Mouse (Mus musculus) stomach, postnatal 0 days (tissue): ENCODE data around the gene Rhov. TPM values are rescaled to one million over a fixed set of nuclear protein-coding genes. Genes with fewer than 3 reads are reported as not detected.

Experiments
- ATAC-seq: fragments of 200-750 bp; cut with Nextera tagmentation; 2 replicates; pipeline ENCODE4 v1.8.0; 2017; ENCODE audit not compliant: low FRiP score, low TSS enrichment
- DNase-seq: peaks from one replicate; pipeline ENCODE4 v3.0.0-alpha.2; 2016; ENCODE audit warnings: low spot score
- H3K27ac ChIP-seq: fragments of 300-500 bp; sonication (generic); replicated peaks from 2 replicates; pipeline ENCODE4 v1.5.1; 2014; ENCODE audit warnings: mild to moderate bottlenecking, control low read depth
- H3K27me3 ChIP-seq: fragments of 300-500 bp; sonication (generic); 2 replicates; pipeline ENCODE4 v1.6.1; 2014; ENCODE audit warnings: low read length; ENCODE audit not compliant: control insufficient read depth, insufficient read depth
- H3K36me3 ChIP-seq: fragments of 300-500 bp; sonication (generic); 2 replicates; pipeline ENCODE4 v1.6.1; 2014; ENCODE audit warnings: low read length, mixed read lengths; ENCODE audit not compliant: control insufficient read depth, insufficient read depth
- H3K4me1 ChIP-seq: fragments of 300-500 bp; sonication (generic); replicated peaks from 2 replicates; pipeline ENCODE4 v1.6.1; 2014; ENCODE audit warnings: antibody characterized with exemption; ENCODE audit not compliant: control insufficient read depth, insufficient read depth
- H3K4me2 ChIP-seq: fragments of 300-500 bp; sonication (generic); replicated peaks from 2 replicates; pipeline ENCODE4 v1.6.1; 2014; ENCODE audit warnings: low read depth, mild to moderate bottlenecking, control low read depth, moderate library complexity
- H3K4me3 ChIP-seq: fragments of 300-500 bp; sonication (generic); 2 replicates; pipeline ENCODE4 v1.5.1; 2014; ENCODE audit warnings: low read depth, low read length, control low read depth
- H3K9ac ChIP-seq: fragments of 300-500 bp; sonication (generic); 2 replicates; pipeline ENCODE4 v1.6.1; 2014; ENCODE audit warnings: mild to moderate bottlenecking, low read length, control low read depth, mixed read lengths
- H3K9me3 ChIP-seq: fragments of 300-500 bp; sonication (generic); 2 replicates; pipeline ENCODE4 v1.6.1; 2016; ENCODE audit warnings: low read length; ENCODE audit not compliant: control insufficient read depth
- CTCF ChIP-seq: IDR thresholded peaks from 2 replicates; pipeline ENCODE4 v1.5.1; 2016; ENCODE audit warnings: antibody characterized with exemption, low read depth, mild to moderate bottlenecking, moderate library complexity
- EP300 ChIP-seq: optimal IDR thresholded peaks from 2 replicates; pipeline ENCODE3; 2016; ENCODE audit warnings: antibody characterized with exemption
- WGBS: fragments of 180-500 bp; shearing (Covaris S2); extraction: QIAGEN DNeasy Blood & Tissue Kit; methylation state at CpG from one replicate; pipeline ENCODE4 v1.1.7; 2014; 5-methylcytosine and 5-hydroxymethylcytosine counted together
- polyA plus RNA-seq: library from polyadenylated mRNA; unstranded; fragments of >200 nt; fragmentation: Nextera tagmentation; extraction: Ambion mirVana; gene quantifications from 2 replicates; pipeline ENCODE4 v1.2.1, GENCODE M21; 2015

Rhov gene
- polyA plus RNA-seq, 1 experiment from 2014 or later: 17.0 TPM

DNA sequence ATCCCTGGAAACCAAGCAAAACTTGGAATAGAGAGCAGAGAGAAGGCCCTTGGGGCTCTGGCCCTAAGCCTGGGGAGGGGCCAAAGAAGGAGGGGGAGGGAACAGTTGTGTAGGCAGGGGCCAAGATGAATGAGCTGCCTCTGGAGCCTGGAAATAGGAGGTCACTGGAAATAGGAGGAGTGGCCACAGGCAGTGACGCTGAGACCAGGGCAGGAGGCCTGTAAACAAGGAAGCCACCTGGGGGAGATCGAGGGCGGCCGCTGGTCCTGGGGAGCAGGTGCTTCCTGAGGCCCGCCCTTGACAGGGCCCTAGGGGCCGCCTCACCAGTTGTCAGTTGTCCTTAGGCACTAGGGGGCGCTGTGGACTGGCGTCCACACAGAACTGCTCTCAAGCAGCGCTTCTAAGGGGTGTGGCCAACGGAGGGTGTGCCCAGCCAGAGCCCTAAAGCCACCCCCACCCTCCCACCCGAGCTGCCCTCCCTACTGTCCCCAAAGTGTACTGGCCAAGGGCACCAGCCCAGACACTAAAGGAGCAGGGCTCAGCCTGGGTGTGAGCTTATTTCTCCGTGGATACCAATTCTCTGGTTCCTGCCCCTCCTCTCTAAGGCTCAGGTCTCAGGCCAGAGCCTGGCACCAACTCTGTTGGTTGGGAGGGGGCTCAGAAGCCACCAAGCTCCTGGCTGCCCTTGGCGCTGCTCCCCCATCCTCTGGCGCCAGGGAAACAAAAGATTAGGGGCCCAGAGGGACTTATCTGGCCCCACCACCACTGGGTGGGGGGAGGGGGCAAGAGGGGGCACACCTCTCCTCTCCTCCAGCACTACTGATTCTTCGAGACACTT, 29.1 kb upstream of the Rhov start:
- peak; percentile 94 for DNase-seq
- peak overlapping the region; percentile 71 for H3K27ac ChIP-seq
- WGBS: 6% methylated on average over 14 of the region's 15 CpGs

DNA sequence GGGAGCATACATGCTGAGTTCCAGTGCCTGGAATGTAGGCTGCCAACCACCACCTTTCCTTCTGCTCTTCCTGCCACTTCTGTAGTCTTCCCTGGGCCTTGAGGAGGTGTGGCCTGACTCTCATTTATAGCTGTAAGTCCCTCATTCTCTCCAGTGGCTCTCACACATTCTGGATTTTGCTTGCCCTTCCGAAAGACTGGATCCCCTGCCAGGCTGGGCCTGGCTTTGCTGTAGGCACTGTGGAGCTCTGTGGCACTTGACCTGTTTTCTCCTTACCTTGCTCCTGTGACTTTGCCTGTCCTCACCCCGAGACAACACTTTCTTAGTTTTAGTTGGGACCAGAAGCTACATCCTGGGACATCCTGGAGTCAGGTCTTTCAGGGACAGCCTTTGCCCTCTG, 27.8 kb upstream of the Rhov start:
- Histone ChIP-seq H3K27ac (no peak overlapping the region), H3K9ac (no peak overlapping the region), H3K4me2 (no peak overlapping the region), H3K36me3 (peaks cover 11% of the 10 kb centered on the region), H3K9me3 (no peaks in the 10 kb centered on the region), H3K27me3 (no peaks in the 10 kb centered on the region), H3K4me3 (no peak overlapping the region), H3K4me1 (peaks cover 8% of the 10 kb centered on the region)
- 90% methylated on average over 2 of the region's 2 CpGs for WGBS
- no peak for TF ChIP-seq CTCF
- no peak for TF ChIP-seq EP300
- DNase-seq (no peak), ATAC-seq (no peak)

More for the DNA sequence above, 29.1 kb upstream of the Rhov start:
- peaks cover 11% of the 10 kb centered on the region for H3K36me3 ChIP-seq
- peak overlapping the region; percentile 43; the same call in 1 of the 2 replicates for H3K9ac ChIP-seq
- peaks cover 10% of the 10 kb centered on the region for H3K4me1 ChIP-seq
- peak; percentile 94 for ATAC-seq
- H3K27me3 ChIP-seq: no peaks in the 10 kb centered on the region
- H3K4me3 ChIP-seq: 0 out of 2 replicates have a peak overlapping the region, but pooled peaks have one; percentile 18
- no peaks in the 10 kb centered on the region for H3K9me3 ChIP-seq
- peak overlapping the region; percentile 45 for H3K4me2 ChIP-seq
- TF ChIP-seq CTCF (peak; percentile 82), EP300 (no peak)

DNA sequence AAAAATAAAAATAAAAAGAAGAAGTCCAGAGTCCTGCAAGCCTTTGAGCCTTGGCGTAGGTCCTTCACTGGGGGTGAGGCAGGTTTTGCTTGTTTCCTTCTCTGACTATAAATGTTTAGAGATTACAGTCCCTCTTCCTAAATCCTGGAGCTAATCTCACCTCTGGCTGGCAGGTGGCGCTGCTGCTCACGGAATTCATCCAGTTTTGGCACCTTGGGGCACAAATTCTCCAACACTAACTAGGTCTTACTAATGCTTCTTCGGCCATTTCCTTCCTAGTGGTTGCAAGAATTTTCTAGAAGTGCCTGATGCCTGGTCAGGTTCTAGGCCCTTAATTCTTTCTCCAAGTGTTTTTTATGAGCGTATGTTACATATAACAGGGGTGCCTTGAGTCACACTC, 27.3 kb upstream of the Rhov start:
- TF ChIP-seq CTCF: peak; percentile 82
- no peak for TF ChIP-seq EP300
- H3K27ac ChIP-seq: no peak overlapping the region
- H3K9me3 ChIP-seq: no peaks in the 10 kb centered on the region
- H3K27me3 ChIP-seq: no peaks in the 10 kb centered on the region
- no peak for ATAC-seq
- peaks cover 8% of the 10 kb centered on the region for H3K4me1 ChIP-seq
- H3K4me3 ChIP-seq: no peak overlapping the region
- H3K4me2 ChIP-seq: no peak overlapping the region
- peaks cover 14% of the 10 kb centered on the region for H3K36me3 ChIP-seq
- DNase-seq: peak; percentile 77
- no peak overlapping the region for H3K9ac ChIP-seq
- 36% methylated on average over 5 of the region's 5 CpGs for WGBS

DNA sequence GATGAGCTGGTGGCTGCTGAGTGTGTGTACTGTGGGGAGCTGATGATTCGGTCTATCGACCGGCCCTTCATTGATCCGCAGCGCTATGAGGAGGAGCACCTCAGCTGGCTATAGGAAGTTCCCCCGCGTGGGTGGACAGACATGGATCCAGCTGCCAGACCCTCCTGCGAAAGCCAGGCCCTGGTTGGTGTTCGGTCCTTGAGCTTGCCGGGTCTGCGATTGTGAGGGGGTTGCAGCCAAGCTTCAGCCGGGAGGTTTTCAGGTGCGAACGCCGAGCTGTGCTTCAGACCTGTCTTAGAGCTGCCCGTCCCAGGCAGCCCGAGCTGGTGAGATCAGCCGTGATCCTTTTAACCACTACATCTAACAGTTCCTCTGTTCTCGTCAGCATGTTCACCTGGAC, 26.4 kb upstream of the Rhov start:
- 91% methylated on average over 19 of the region's 19 CpGs for WGBS
- no peak for TF ChIP-seq CTCF
- no peak for TF ChIP-seq EP300

DNA sequence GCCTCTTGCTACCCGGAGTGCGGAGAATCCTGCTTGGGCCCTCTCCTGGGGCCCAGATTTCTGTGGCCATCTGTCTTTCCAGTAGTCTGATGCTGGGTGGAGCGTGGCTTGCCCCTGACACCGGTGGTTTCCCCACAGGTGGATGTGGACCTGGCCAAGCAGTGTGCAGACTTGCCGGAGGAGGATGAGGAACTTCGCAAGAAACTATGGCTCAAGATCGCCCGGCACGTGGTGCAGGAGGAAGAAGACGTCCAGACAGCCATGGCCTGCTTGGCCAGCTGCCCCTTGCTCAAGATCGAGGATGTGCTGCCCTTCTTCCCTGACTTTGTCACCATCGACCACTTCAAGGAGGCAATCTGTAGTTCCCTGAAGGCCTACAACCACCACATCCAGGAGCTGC, 25.7 kb upstream of the Rhov start:
- Histone ChIP-seq H3K9me3 (no peaks in the 10 kb centered on the region), H3K27me3 (no peaks in the 10 kb centered on the region), H3K4me1 (peaks cover 8% of the 10 kb centered on the region), H3K4me2 (no peak overlapping the region), H3K36me3 (peaks cover 17% of the 10 kb centered on the region), H3K27ac (no peak overlapping the region), H3K9ac (no peak overlapping the region), H3K4me3 (no peak overlapping the region)
- no peak for DNase-seq
- ATAC-seq: no peak
- TF ChIP-seq CTCF (no peak), EP300 (no peak)
- whole genome bisulfite sequencing: 91% methylated on average over 12 of the region's 12 CpGs

More for the DNA sequence above, 26.4 kb upstream of the Rhov start:
- Histone ChIP-seq H3K9me3 (no peaks in the 10 kb centered on the region), H3K4me1 (peaks cover 8% of the 10 kb centered on the region), H3K9ac (no peak overlapping the region), H3K27ac (no peak overlapping the region), H3K36me3 (peaks cover 17% of the 10 kb centered on the region), H3K27me3 (no peaks in the 10 kb centered on the region), H3K4me2 (no peak overlapping the region), H3K4me3 (no peak overlapping the region)
- DNase-seq (no peak), ATAC-seq (no peak)

DNA sequence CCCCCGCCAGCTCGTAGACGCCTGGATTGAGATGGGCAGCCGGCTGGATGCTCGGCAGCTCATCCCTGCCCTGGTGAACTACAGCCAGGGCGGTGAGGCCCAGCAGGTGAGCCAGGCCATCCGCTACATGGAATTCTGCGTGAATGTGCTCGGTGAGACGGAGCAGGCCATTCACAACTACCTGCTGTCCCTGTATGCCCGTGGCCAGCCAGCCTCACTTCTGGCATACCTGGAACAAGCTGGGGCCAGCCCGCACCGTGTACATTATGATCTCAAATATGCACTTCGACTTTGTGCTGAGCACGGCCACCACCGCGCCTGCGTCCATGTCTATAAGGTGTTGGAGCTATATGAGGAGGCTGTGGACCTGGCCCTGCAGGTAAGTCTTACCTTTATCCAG, 23.3 kb upstream of the Rhov start:
- 89% methylated on average over 18 of the region's 18 CpGs for WGBS
- DNase-seq: no peak
- no peak overlapping the region for H3K4me2 ChIP-seq
- H3K27me3 ChIP-seq: no peaks in the 10 kb centered on the region
- H3K9ac ChIP-seq: no peak overlapping the region
- no peak overlapping the region for H3K27ac ChIP-seq
- TF ChIP-seq CTCF (no peak), EP300 (no peak)
- H3K9me3 ChIP-seq: no peaks in the 10 kb centered on the region
- H3K4me3 ChIP-seq: no peak overlapping the region
- H3K4me1 ChIP-seq: 0 out of 2 replicates have a peak, but pooled peaks cover 2% of the 10 kb centered on the region
- peaks cover 17% of the 10 kb centered on the region for H3K36me3 ChIP-seq
- ATAC-seq: no peak
